Mouse (Mus musculus): ENCODE data around the gene Isca1.

- TF ChIP-seq POLR2A (IDR thresholded peaks at IDR 0.05; ENCODE audit: insufficient read depth, low read depth, low read length): no peak
- TF ChIP-seq CTCF (IDR thresholded peaks at IDR 0.05; ENCODE audit: insufficient read depth, low read depth, low read length): no peak
Measured at GRCm38 (mm10) chr13:59726139-59726867, 43.3 kb downstream of the Isca1 start.

All from olfactory bulb, adult 2 months (tissue).